ENCODE assay signal across 31 mouse cellular contexts in genomic region chr14:74679841-74680240, GRCm38 (mm10). TPM values are rescaled to one million over a fixed set of nuclear protein-coding genes. Genes with fewer than 3 reads are reported as not detected.
"Had no signal": no experiment of that assay in that cellular context is flagged by ENCODE, and none has a peak within 500 bp of the region (broad histone marks: within the 10 kb centered on the region; RNA-seq: fewer than 3 reads in every experiment).

No protein-coding gene starts in this region.

- H3K4me3 ChIP-seq: limb, embryonic 10.5 days; limb, embryonic 12.5 days; limb, embryonic 13.5 days; limb, embryonic 15.5 days; liver, embryonic 12.5 days; liver, embryonic 13.5 days; liver, embryonic 15.5 days; lung, embryonic 15.5 days; megakaryocyte, embryonic 14.5 days; midbrain, embryonic 10.5 days; midbrain, embryonic 12.5 days; midbrain, embryonic 13.5 days; midbrain, embryonic 15.5 days; myocyte had no signal

- H3K27me3 ChIP-seq: limb, embryonic 12.5 days; limb, embryonic 13.5 days; limb, embryonic 15.5 days; liver, embryonic 12.5 days; liver, embryonic 13.5 days; liver, embryonic 15.5 days; lung, embryonic 15.5 days; megakaryocyte, embryonic 14.5 days; midbrain, embryonic 12.5 days; midbrain, embryonic 13.5 days; midbrain, embryonic 15.5 days had no signal

- H3K9ac ChIP-seq: limb, embryonic 12.5 days; limb, embryonic 13.5 days; limb, embryonic 15.5 days; liver, embryonic 12.5 days; liver, embryonic 13.5 days; liver, embryonic 14.5 days; liver, embryonic 15.5 days; liver, postnatal 0 days; lung, embryonic 14.5 days; lung, embryonic 15.5 days; midbrain, embryonic 12.5 days; midbrain, embryonic 13.5 days; midbrain, embryonic 15.5 days had no signal

- ATAC-seq: liver, embryonic 12.5 days; liver, postnatal 0 days; lung, postnatal 0 days; midbrain, embryonic 13.5 days; midbrain, embryonic 15.5 days; midbrain, embryonic 16.5 days had no signal

- H3K4me1 ChIP-seq: limb, embryonic 10.5 days; limb, embryonic 12.5 days; limb, embryonic 13.5 days; limb, embryonic 15.5 days; lung, embryonic 15.5 days; midbrain, embryonic 10.5 days; midbrain, embryonic 12.5 days; midbrain, embryonic 13.5 days; midbrain, embryonic 15.5 days had no signal

- DNase-seq: left cerebral cortex, postnatal 4 days; liver; liver, embryonic 13.5 days; liver, postnatal 0 days; lung, adult 2 months; lung, embryonic 14.5 days; lung, postnatal 10 days; lung, postnatal 14 days; lung, postnatal 4 days; midbrain, embryonic 14.5 days had no signal

- H3K9me3 ChIP-seq: limb, embryonic 10.5 days; limb, embryonic 12.5 days; limb, embryonic 13.5 days; limb, embryonic 15.5 days; liver, embryonic 12.5 days; liver, embryonic 13.5 days; liver, embryonic 15.5 days; lung, embryonic 15.5 days; megakaryocyte, embryonic 14.5 days; midbrain, embryonic 10.5 days; midbrain, embryonic 12.5 days; midbrain, embryonic 13.5 days; midbrain, embryonic 15.5 days had no signal

- H3K4me2 ChIP-seq: limb, embryonic 12.5 days; limb, embryonic 13.5 days; limb, embryonic 15.5 days; liver, embryonic 11.5 days; liver, embryonic 12.5 days; liver, embryonic 13.5 days; liver, embryonic 15.5 days; lung, embryonic 14.5 days; lung, embryonic 15.5 days; midbrain, embryonic 11.5 days; midbrain, embryonic 12.5 days; midbrain, embryonic 13.5 days; midbrain, embryonic 15.5 days had no signal

- H3K36me3 ChIP-seq: limb, embryonic 10.5 days; limb, embryonic 12.5 days; limb, embryonic 13.5 days; limb, embryonic 15.5 days; liver, embryonic 12.5 days; liver, embryonic 13.5 days; liver, embryonic 15.5 days; lung, embryonic 15.5 days; midbrain, embryonic 10.5 days; midbrain, embryonic 12.5 days; midbrain, embryonic 13.5 days; midbrain, embryonic 15.5 days had no signal

- H3K27ac ChIP-seq: limb, embryonic 10.5 days; limb, embryonic 12.5 days; limb, embryonic 13.5 days; limb, embryonic 15.5 days; liver, embryonic 12.5 days; liver, embryonic 13.5 days; liver, embryonic 14.5 days; liver, embryonic 15.5 days; lung, embryonic 15.5 days; macrophage; midbrain, embryonic 10.5 days; midbrain, embryonic 12.5 days; midbrain, embryonic 13.5 days; midbrain, embryonic 15.5 days had no signal

RNA-seq across cellular contexts. Expression of gene Htr2a, which starts 39.2 kb away (rescaled TPM):
- total RNA-seq: monocyte, adult 5-6 weeks had no signal
- polyA plus RNA-seq: liver, adult 2 months; myocyte had no signal
